Mouse (Mus musculus) kidney, postnatal 25 days (tissue): ENCODE results near the gene Gm4792.

Source experiments
- DNase-seq, 2 experiments: peaks; one replicate each; pipeline ENCODE4 v3.0.0; 2021; ENCODE audit warnings: mixed read lengths in 2 of 2

Gene Gm4792

GRCm38 (mm10) chr10:94299301-94299700 lies 798 bp upstream of the Gm4792 start:
- DNase-seq, result peak; percentile 25 to 52

GRCm38 (mm10) chr10:94295923-94296605 lies 2.4 kb downstream of the Gm4792 start:
- no peak for DNase-seq

- DNase-seq, result no peak
These were observed 3.4 kb downstream of the Gm4792 start for GRCm38 (mm10) chr10:94294933-94295750.

GRCm38 (mm10) chr10:94294437-94294836 lies 4.1 kb downstream of the Gm4792 start:
- no peak for DNase-seq

- DNase-seq, result no peak
These were observed 15.7 kb downstream of the Gm4792 start for GRCm38 (mm10) chr10:94282797-94283196.

GRCm38 (mm10) chr10:94282179-94282578 lies 16.3 kb downstream of the Gm4792 start:
- DNase-seq, result no peak

GRCm38 (mm10) chr10:94276511-94276910 lies 22.0 kb downstream of the Gm4792 start:
- DNase-seq, result no peak

GRCm38 (mm10) chr10:94275321-94275720 lies 23.2 kb downstream of the Gm4792 start:
- DNase-seq, result no peak

- no peak for DNase-seq
These were observed 32.6 kb downstream of the Gm4792 start for GRCm38 (mm10) chr10:94265656-94266542.

- no peak for DNase-seq
These were observed 35.3 kb downstream of the Gm4792 start for GRCm38 (mm10) chr10:94263211-94263610.

- no peak for DNase-seq
These were observed 35.9 kb downstream of the Gm4792 start for GRCm38 (mm10) chr10:94262646-94263045.

- DNase-seq, result no peak
These were observed 38.0 kb downstream of the Gm4792 start for GRCm38 (mm10) chr10:94260544-94260943.

GRCm38 (mm10) chr10:94256518-94256917 lies 42.0 kb downstream of the Gm4792 start:
- DNase-seq, result no peak

- DNase-seq, result no peak
These were observed 42.8 kb downstream of the Gm4792 start for GRCm38 (mm10) chr10:94255744-94256143.

GRCm38 (mm10) chr10:94254766-94255165 lies 43.7 kb downstream of the Gm4792 start:
- no peak for DNase-seq

GRCm38 (mm10) chr10:94253260-94253807 lies 45.2 kb downstream of the Gm4792 start:
- no peak for DNase-seq

- DNase-seq, result no peak
These were observed 48.7 kb downstream of the Gm4792 start for GRCm38 (mm10) chr10:94249575-94250456.

GRCm38 (mm10) chr10:94247748-94248349 lies 50.7 kb downstream of the Gm4792 start:
- DNase-seq, result no peak
